Mouse (Mus musculus): ENCODE measurements around the gene Lrrc8a.

GRCm38 (mm10) chr2:30259131-30260064 lies 21.9 kb downstream of the Lrrc8a start:
- TF ChIP-seq HCFC1 (IDR thresholded peaks at IDR 0.05; ENCODE audit: borderline replicate concordance, insufficient read depth, low read length) (no peak), ZC3H11A (IDR thresholded peaks at IDR 0.05; ENCODE audit: borderline replicate concordance, low read depth, low read length) (no peak)

Measured in ES-E14 (cell line).